ENCODE assay signal across 7 mouse cellular contexts in genomic region chr14:46831837-46832333, GRCm38 (mm10). TPM values are rescaled to one million over a fixed set of nuclear protein-coding genes. Genes with fewer than 3 reads are reported as not detected.
DNase-seq lines count a peak whose midpoint lies in the region; ATAC-seq and TF ChIP-seq lines count a peak whose summit lies in the region.

Gene Cgrrf1, plus strand, starts transcription at chr14:46832125.

- ATAC-seq in intestine, postnatal 0 days: peak; percentile 99
- ATAC-seq in midbrain, embryonic 12.5 days (ENCODE audit: low FRiP score, low read depth): peak; percentile 100

- peak within 1 kb of the TSS; percentile 94 for H3K4me2 ChIP-seq in intestine, postnatal 0 days (replicated peaks; ENCODE audit: low read depth)
- H3K4me2 ChIP-seq in midbrain, embryonic 12.5 days (replicated peaks): peak within 1 kb of the TSS; percentile 80

- peak; percentile 64 for TF ChIP-seq CTCF in intestine, postnatal 0 days (IDR thresholded peaks at IDR 0.05; ENCODE audit: low read depth)
- no peak for TF ChIP-seq CTCF in small intestine, adult 2 months (IDR thresholded peaks at IDR 0.05; ENCODE audit: extremely low read depth, insufficient read length, insufficient replicate concordance, low read depth, low read length)

- H3K27me3 ChIP-seq in embryonic facial prominence, embryonic 10.5 days (replicated peaks; ENCODE audit: low read depth, poor library complexity, severe bottlenecking): no peaks in the 10 kb centered on the region
- H3K27me3 ChIP-seq in intestine, postnatal 0 days (replicated peaks; ENCODE audit: control insufficient read depth, insufficient read depth, low read length): no peaks in the 10 kb centered on the region
- no peaks in the 10 kb centered on the region; the same call in 1 of the 2 replicates for H3K27me3 ChIP-seq in midbrain, embryonic 12.5 days
- no peaks in the 10 kb centered on the region for H3K27me3 ChIP-seq in small intestine, adult 2 months (ENCODE audit: control insufficient read depth, insufficient read depth, low read length)

- peak; percentile 97 for DNase-seq in adrenal gland, postnatal 10 days
- peak; percentile 98 for DNase-seq in embryonic facial prominence, embryonic 10.5 days (ENCODE audit: low spot score)
- peak; percentile 59 for DNase-seq in gonadal fat pad, adult 2 months (ENCODE audit: low read depth)
- DNase-seq in left cerebral cortex, postnatal 4 days: peak; percentile 94

- peak; percentile 77; the same call in 1 of the 2 replicates for TF ChIP-seq POLR2A in small intestine, adult 2 months (IDR thresholded peaks at IDR 0.05; ENCODE audit: low read depth, low read length)

- H3K9ac ChIP-seq in intestine, postnatal 0 days (ENCODE audit: low read depth, low read length): peak within 1 kb of the TSS; percentile 78
- peak within 1 kb of the TSS; percentile 80 for H3K9ac ChIP-seq in midbrain, embryonic 12.5 days (replicated peaks)

- peak within 1 kb of the TSS; percentile 90 for H3K27ac ChIP-seq in embryonic facial prominence, embryonic 10.5 days (replicated peaks)
- H3K27ac ChIP-seq in intestine, postnatal 0 days (ENCODE audit: low read depth, low read length): peak within 1 kb of the TSS; percentile 80
- no peak within 1 kb of the TSS for H3K27ac ChIP-seq in midbrain, embryonic 12.5 days (replicated peaks)
- peak within 1 kb of the TSS; percentile 82 for H3K27ac ChIP-seq in small intestine, adult 2 months (ENCODE audit: insufficient read depth, low read depth, low read length)

- peak within 1 kb of the TSS; percentile 97 for H3K4me3 ChIP-seq in embryonic facial prominence, embryonic 10.5 days
- peak within 1 kb of the TSS; percentile 90 for H3K4me3 ChIP-seq in intestine, postnatal 0 days (ENCODE audit: low read depth, low read length)
- peak within 1 kb of the TSS; percentile 86 for H3K4me3 ChIP-seq in midbrain, embryonic 12.5 days
- peak within 1 kb of the TSS; percentile 77 for H3K4me3 ChIP-seq in small intestine, adult 2 months (ENCODE audit: low read depth, low read length)

- no peaks in the 10 kb centered on the region for H3K9me3 ChIP-seq in embryonic facial prominence, embryonic 10.5 days
- no peaks in the 10 kb centered on the region for H3K9me3 ChIP-seq in intestine, postnatal 0 days (ENCODE audit: control insufficient read depth)
- H3K9me3 ChIP-seq in midbrain, embryonic 12.5 days: no peaks in the 10 kb centered on the region

- no peaks in the 10 kb centered on the region for H3K36me3 ChIP-seq in embryonic facial prominence, embryonic 10.5 days (replicated peaks)
- no peaks in the 10 kb centered on the region for H3K36me3 ChIP-seq in intestine, postnatal 0 days (ENCODE audit: control insufficient read depth, insufficient read depth)
- no peaks in the 10 kb centered on the region for H3K36me3 ChIP-seq in midbrain, embryonic 12.5 days
- no peaks in the 10 kb centered on the region; the same call in 1 of the 2 replicates for H3K36me3 ChIP-seq in small intestine, adult 2 months (ENCODE audit: control insufficient read depth, insufficient read depth, low read length)

- peaks cover 16% of the 10 kb centered on the region for H3K4me1 ChIP-seq in embryonic facial prominence, embryonic 10.5 days
- H3K4me1 ChIP-seq in intestine, postnatal 0 days (replicated peaks; ENCODE audit: control insufficient read depth, insufficient read depth, low read length): no peaks in the 10 kb centered on the region
- H3K4me1 ChIP-seq in midbrain, embryonic 12.5 days: peaks cover 10% of the 10 kb centered on the region
- no peaks in the 10 kb centered on the region for H3K4me1 ChIP-seq in small intestine, adult 2 months (ENCODE audit: control insufficient read depth, insufficient read depth, insufficient read length, low read length)

- intact Hi-C loops in left cerebral cortex, postnatal 4 days (cut with DNase I): no loop called here

- WGBS in embryonic facial prominence, embryonic 10.5 days: under 1% methylated on average over 32 of the region's 32 CpGs
- under 1% methylated on average over 32 of the region's 32 CpGs for WGBS in intestine, postnatal 0 days
- WGBS in midbrain, embryonic 12.5 days: under 1% methylated on average over 32 of the region's 32 CpGs
- WGBS in small intestine, adult 2 months: 1% methylated on average over 32 of the region's 32 CpGs

RNA-seq across cellular contexts. Expression of gene Cgrrf1, which starts in this region (rescaled TPM):
- 10 to 100 TPM; 38.0 to 41.8 TPM for total RNA-seq in adrenal gland, postnatal 10 days (2021)
- 32.1 and 35.9 TPM in 2 replicates for polyA plus RNA-seq in embryonic facial prominence, embryonic 10.5 days (2016; fragmentation: Nextera tagmentation; extraction: Ambion mirVana)
- polyA plus RNA-seq in gonadal fat pad, adult 2 months (2012; rRNA removed): 27.5 TPM in 2 replicates
- 31.0 and 35.3 TPM in 2 replicates for polyA plus RNA-seq in intestine, postnatal 0 days (2015; fragmentation: Nextera tagmentation; extraction: Ambion mirVana)
- 1 to 10 TPM; 6.3 TPM for total RNA-seq in left cerebral cortex, postnatal 4 days (2021)
- 27.4 and 30.6 TPM in 2 replicates for polyA plus RNA-seq in midbrain, embryonic 12.5 days (2016; fragmentation: Nextera tagmentation; extraction: Ambion mirVana)
- polyA plus RNA-seq in small intestine, adult 2 months (2012; rRNA removed): 6.4 and 10.3 TPM in 2 replicates

Comparison
In these comparisons a context has a peak if more than half of its experiments do, and no peak if none do; other contexts are left out.
1. RNA of gene Cgrrf1 (total RNA-seq): 38.0 to 41.8 TPM in adrenal gland, postnatal 10 days; 6.3 TPM in left cerebral cortex, postnatal 4 days; every median in the first group is over 4 times any median in the second.
2. Peak in every context shown above with its lines, with median percentiles within 50 percentile points of each other: DNase-seq and H3K4me3 ChIP-seq.